Mouse (Mus musculus): ENCODE measurements around the gene Tango6. TPM values are rescaled to one million over a fixed set of nuclear protein-coding genes. Genes with fewer than 3 reads are reported as not detected.

The Tango6 gene
- polyA plus RNA-seq, 1 experiment, result 1.8 TPM

GRCm38 (mm10) chr8:106899473-106899872, 216.6 kb downstream of the Tango6 start:
- 29% methylated on average over 5 of the region's 5 CpGs for WGBS
- DNase-seq (ENCODE audit: low read depth, low spot score), result no peak

Other genes with a start within 250 kb of the Tango6 start
- gene 6030452D12Rik, start 182.5 kb upstream of the Tango6 start, polyA plus RNA-seq (2012; rRNA removed), result not detected in 2 replicates
- gene Cdh3, start 172.2 kb upstream of the Tango6 start, polyA plus RNA-seq (2012; rRNA removed), result 1.2 and 1.3 TPM in 2 replicates
- 106 and 113 TPM in 2 replicates for gene Gm10073, start 109.6 kb upstream of the Tango6 start, polyA plus RNA-seq (2012; rRNA removed)
- 167 and 291 TPM in 2 replicates for gene Cdh1, start 79.7 kb upstream of the Tango6 start, polyA plus RNA-seq (2012; rRNA removed)
- gene Has3, start 187.2 kb downstream of the Tango6 start, polyA plus RNA-seq (2012; rRNA removed), result 0.25 and 0.34 TPM in 2 replicates
- gene Utp4, start 210.6 kb downstream of the Tango6 start, polyA plus RNA-seq (2012; rRNA removed), result 17.1 and 20.3 TPM in 2 replicates

All from large intestine, adult 2 months (tissue).